Mouse (Mus musculus) cerebellum, adult (tissue): ENCODE results near the gene Trim26.
"Not testable (repeated sequence)": the region's sequence is repeated elsewhere in the genome, so short reads cannot be mapped to it uniquely, and the experiment has no call there.

Experiments used
- ATAC-seq: cut with Nextera tagmentation; 2 replicates; pipeline ENCODE4 v1.9.2; 2017; ENCODE audit warnings: mild to moderate bottlenecking, moderate library complexity, mixed read lengths; ENCODE audit not compliant: insufficient number of reproducible peaks, low FRiP score, low TSS enrichment

The Trim26 gene

GRCm38 (mm10) chr17:36836874-36837647 is at the start of gene Trim26:
Gene Trim26 (plus strand): TSS chr17:36837134.
- peak; percentile 97 for ATAC-seq

- ATAC-seq: no peak
These were observed 48.6 kb upstream of the Trim26 start for GRCm38 (mm10) chr17:36788351-36788750.

GRCm38 (mm10) chr17:36788801-36789200 is 48.1 kb upstream of the Trim26 start:
- ATAC-seq: not testable (repeated sequence)

DNA sequence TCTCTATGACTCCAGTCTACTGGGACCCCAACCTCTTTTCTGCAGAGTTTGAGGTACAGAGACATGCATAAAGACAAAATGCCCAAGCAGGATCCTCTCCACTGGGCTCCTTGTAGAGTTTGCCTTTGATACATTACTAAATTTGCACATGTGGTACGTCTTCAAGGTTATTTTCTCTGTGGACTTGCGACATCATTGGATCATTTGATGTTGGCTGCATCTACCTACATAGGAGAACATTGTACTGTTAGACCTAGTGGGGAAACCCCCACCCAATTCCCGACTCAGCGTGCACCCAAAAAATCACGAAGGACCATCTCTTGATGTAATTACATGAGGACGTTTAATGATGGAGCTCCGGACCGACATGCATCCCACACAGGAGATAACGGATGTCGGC is 37.4 kb upstream of the Trim26 start:
- ATAC-seq: no peak

DNA sequence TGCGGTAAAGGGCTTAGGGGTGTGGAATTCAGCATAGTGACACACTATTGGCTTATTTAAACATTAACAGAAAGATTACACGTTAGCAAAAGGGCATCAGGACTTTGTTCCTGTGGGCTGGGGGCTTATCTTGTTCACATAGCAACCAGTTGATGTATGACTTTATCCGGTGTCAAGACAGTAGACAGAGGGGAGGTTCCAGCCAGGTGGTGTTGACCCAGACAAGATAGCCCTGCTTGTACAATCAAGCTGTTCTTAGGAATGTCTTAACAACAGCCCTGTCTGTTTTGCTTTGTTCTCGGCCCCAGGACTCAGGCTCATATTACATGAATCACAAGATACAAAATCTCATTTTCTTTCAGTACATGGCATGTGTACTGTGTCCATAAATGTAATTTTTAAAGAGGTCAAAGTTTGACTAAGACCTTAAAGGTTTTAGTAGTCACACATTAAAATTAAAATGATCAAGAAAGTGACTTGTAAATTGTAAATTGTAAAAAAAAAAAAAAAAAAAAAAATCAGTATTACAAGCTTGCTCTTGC is 36.9 kb upstream of the Trim26 start:
- ATAC-seq: not testable (repeated sequence)

- ATAC-seq: no peak
These were observed 25.1 kb upstream of the Trim26 start, which contains the start of gene H2-M10.6 for GRCm38 (mm10) chr17:36811871-36812270. Gene H2-M10.6 (plus strand): TSS chr17:36812171.

GRCm38 (mm10) chr17:36824005-36824404 is 12.9 kb upstream of the Trim26 start:
- no peak for ATAC-seq

DNA sequence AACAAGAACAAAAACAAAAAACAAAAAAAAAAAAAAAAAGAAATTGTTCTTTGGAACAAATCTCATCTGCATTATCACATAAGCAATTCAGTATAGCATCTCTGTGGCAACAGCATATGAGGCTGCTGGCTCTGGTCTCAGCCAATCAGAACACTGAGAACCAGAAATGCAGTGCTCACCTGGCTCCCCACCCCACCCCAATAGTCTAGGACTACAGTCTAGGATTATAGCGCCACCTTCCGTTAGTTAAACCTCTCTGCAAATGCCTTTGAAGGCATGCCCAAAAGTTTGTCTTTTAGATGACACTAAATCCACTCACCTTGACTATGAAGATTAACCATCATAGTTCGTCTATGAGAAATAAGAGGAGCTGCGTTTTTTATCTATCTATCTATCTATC is 11.4 kb upstream of the Trim26 start:
- ATAC-seq: no peak

DNA sequence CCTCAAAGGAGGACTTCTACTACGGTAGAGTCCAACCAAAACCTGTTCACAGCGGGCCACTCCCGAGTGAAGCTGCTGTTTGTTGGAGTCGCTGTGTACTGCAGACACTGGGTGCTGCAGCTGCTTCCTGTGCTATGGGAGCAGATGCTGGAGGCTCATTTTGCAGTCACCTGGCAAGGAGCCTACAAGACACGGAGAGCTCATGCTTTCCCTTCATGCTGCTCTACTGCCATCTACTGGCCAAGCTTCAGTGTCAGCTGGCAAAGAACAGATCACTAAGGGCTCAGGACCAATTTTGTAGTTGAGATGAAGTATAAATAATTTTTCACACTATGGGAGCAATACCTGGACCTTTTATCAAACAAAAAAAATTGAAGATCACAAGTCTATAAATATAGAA is 10.9 kb upstream of the Trim26 start:
- not testable (repeated sequence) for ATAC-seq

DNA sequence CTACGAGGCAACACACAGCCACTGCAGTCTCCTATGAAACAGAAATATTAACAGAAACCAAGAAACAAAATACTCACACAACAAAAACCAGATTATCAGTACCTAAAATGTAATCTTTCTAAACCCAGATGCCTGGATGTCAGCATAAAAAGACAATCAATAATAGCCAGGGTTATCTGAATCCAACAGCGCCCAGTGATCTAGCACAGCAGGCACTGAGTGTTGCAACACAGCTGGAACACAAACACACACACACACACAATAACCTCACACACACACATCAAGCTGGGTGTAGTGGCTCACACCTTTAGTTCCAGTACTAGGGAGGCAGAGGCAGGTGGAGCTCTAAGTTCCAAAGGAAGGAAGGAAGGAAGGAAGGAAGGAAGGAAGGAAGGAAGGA is 8.4 kb upstream of the Trim26 start:
- ATAC-seq: no peak

- ATAC-seq: no peak
These were observed 6.5 kb upstream of the Trim26 start for GRCm38 (mm10) chr17:36830470-36830869.

- ATAC-seq: no peak
These were observed 4.2 kb upstream of the Trim26 start for GRCm38 (mm10) chr17:36832694-36833093.

DNA sequence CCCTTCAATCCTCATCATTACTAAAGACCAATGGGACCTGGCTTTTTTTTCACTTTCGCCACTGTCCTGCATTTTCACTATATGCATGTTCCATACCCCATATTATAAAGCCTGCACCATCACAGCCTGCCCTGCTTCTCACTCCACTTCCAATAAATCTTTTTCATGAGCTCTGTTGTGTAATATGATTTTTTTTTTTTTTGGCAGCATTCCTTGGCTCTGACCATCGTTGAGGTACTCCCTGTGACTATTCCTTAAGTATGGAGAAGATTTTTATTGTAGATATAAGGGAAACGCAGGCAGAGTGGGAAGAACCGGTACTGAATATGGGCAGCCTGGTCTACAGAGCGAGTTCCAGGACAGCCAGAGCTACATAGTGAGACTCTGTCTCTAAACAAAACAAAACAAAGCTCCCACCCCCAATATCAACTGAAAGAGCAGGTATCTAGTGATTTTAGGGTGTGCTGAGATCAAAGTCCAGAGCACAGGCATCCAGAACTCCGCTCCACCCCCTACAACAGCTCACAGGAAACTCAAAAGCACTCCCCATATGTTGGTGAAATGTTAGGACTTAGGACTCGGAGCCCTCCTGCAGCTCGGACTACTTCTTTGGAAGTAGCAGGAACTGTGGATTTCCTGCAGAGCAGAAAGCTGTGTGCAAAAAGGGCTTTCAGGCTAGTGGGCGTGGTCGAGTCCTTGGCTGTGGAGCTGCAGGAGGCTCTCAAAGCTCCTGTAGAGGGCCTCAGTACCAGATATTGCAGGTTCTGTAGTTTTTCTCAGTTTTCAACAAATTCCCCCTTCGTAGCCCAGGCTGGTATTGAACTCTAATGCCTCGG is 1.1 kb upstream of the Trim26 start:
- ATAC-seq: no peak

DNA sequence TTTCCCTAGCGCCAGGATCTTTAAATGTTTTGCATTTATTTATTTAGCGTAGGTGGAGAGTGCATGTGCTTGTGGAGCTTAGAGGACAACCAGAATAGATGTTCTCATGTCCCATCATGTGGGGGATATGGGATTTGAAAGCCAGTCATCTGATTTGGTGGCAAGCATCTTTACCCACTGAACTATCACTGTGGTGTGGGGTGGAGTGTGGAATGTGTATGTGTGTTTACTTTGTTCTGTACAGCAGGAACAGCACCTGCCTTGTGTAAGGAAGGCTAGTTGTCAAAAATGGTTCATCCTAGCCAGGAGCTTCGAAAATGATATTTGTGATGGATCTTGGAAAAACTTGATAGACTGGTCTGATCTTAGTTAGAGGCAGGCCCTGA is 514 bp upstream of the Trim26 start:
- ATAC-seq: no peak

DNA sequence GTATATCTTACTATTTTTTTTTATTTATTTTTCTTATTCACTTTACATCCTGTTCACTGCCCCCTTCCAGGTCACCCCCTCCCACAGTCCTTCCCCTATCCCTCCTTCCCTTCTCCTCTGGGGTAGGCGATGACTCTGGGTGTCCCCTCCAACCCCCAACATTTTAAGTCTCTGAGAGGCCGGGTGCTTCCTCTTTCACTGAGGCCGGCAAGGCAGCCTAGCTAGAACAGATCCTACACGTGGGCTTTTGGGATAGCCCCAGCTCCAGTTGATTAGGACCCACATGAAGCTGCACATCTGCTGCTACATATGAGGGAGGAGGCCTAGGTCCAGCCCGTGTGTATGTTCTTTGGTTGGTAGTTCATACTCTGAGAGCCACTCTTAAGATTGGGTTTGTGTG is 2.1 kb downstream of the Trim26 start:
- no peak for ATAC-seq

DNA sequence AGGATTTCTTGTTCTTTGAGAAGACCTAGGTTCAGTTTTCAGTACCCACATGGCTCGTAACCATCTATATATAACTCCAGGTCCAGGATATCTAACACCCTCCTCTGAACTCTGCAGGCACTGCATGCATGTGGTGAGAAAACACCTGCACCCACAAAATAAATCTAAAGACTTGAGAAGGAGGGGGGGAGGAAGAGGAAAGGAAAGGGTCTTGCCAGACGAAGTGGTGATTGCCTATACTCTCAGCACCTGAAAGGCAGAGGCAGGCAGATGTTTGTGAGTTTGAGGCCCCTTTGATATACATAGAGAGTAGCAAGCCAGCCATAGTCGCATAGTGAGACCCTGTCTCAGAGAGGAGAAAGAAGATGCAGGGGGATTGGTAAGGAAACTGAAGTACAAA is 3.0 kb downstream of the Trim26 start:
- no peak for ATAC-seq

DNA sequence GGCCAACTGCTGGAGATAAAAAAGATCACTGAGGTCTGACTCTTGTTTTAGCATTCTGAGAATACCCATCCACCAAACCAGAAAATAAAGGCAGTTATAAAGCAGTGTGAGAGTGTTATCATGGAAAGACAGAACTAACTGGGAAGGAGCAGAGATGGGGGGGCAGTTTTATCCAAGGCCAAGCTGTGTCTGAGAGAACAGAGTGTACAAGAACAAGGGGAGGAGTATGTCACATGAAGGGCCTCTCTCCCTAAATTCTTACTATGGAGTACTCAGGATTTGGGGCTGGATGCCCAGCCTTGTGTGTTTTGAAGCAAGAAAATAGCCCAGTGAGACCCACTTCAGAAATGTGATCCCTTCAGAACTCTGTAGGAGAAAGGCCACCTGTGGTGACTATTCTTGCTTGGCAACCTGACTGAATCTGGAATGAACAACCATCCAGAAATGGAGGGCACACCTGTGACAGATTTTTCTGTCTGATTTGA is 4.1 kb downstream of the Trim26 start:
- no peak for ATAC-seq

DNA sequence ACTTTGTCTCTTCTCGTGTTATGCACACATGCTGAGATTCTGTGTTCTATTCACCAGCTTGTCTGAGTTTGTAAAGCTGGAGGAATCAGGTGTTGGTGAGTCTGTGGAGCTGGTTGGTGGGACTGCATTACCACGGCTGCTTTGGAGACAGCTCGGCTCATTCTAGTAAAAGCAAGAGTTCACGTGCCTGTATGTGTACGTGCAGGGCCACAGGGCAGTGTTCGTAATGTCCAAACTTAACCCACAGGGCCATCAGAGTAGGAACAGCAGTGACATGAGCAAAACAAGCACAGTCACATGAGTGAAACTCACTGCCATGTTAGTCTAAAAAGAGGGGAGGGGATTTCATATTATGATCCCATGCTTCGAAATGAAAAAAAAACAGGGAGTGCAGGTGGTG is 6.8 kb downstream of the Trim26 start:
- ATAC-seq: no peak

DNA sequence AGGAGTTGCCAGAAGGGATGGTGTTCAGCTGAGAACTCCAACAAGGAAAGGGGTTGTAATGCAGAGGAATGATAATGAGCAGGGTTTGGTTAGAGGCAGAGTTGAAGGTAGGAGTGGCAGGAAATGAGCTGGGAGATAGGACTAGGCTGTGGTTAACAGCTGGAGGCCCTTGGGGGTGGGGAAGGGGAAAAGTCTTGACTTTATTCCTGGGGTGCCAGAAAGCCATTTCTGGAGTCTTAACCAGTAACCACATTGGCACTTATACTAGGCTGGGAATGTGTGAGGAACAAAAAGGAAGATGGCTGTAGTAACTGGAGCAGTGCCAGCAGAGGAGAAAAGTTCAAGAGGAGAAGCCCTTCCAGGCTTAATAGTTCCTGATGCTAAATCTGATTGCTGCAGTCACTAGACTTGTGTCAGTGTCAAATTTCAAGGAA is 7.4 kb downstream of the Trim26 start:
- ATAC-seq: no peak

DNA sequence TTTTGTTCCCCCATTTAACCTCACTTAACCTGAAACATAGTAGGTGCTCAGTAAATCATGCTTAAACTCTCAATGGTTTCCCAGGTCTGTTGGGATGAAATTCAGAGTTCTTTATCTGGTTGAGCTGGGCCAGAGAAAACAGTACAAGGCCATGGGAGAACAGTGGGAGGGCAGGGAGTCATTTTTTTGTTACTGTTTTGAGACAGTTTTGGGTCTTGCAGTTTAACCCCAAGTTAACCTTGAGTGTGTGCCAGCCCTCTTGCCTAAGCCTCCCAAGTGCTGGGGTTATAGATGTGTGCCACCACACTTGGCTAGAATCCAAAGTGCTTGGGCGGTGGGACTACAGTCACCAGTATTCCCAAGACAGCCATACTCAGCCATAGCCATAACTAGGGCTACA is 7.8 kb downstream of the Trim26 start:
- no peak for ATAC-seq

GRCm38 (mm10) chr17:36848911-36849310 is 12.0 kb downstream of the Trim26 start:
- ATAC-seq: no peak
